Mouse (Mus musculus) hindbrain, embryonic 13.5 days (tissue): ENCODE results near the gene Ifit3b. TPM values are rescaled to one million over a fixed set of nuclear protein-coding genes. Genes with fewer than 3 reads are reported as not detected.
"Not testable (repeated sequence)": the region's sequence is repeated elsewhere in the genome, so short reads cannot be mapped to it uniquely, and the experiment has no call there.

Experiments
- ATAC-seq: fragments of 200-750 bp; cut with Nextera tagmentation; 2 replicates; pipeline ENCODE4 v1.8.0; 2017; ENCODE audit warnings: moderate TSS enrichment; ENCODE audit not compliant: low FRiP score
- H3K27ac ChIP-seq: fragments of 300-500 bp; sonication (generic); 2 replicates; pipeline ENCODE4 v1.5.1; 2015; ENCODE audit warnings: inconsistent platforms, mild to moderate bottlenecking, moderate library complexity
- H3K27me3 ChIP-seq: fragments of 300-500 bp; sonication (generic); 2 replicates; pipeline ENCODE4 v1.6.1; 2015; ENCODE audit warnings: mild to moderate bottlenecking, inconsistent platforms
- H3K36me3 ChIP-seq: fragments of 300-500 bp; sonication (generic); 2 replicates; pipeline ENCODE4 v1.6.1; 2015; ENCODE audit warnings: mild to moderate bottlenecking, inconsistent platforms
- H3K4me1 ChIP-seq: fragments of 300-500 bp; sonication (generic); replicated peaks from 2 replicates; pipeline ENCODE4 v1.6.1; 2015; ENCODE audit warnings: inconsistent platforms
- H3K4me2 ChIP-seq: fragments of 300-500 bp; sonication (generic); 2 replicates; pipeline ENCODE4 v1.6.1; 2015; ENCODE audit warnings: inconsistent platforms, mild to moderate bottlenecking, moderate library complexity
- H3K4me3 ChIP-seq: fragments of 300-500 bp; sonication (generic); 2 replicates; pipeline ENCODE4 v1.5.1; 2015; ENCODE audit warnings: mild to moderate bottlenecking, inconsistent platforms
- H3K9ac ChIP-seq: fragments of 300-500 bp; sonication (generic); 2 replicates; pipeline ENCODE4 v1.6.1; 2015; ENCODE audit warnings: mild to moderate bottlenecking, inconsistent platforms
- H3K9me3 ChIP-seq: fragments of 300-500 bp; sonication (generic); 2 replicates; pipeline ENCODE4 v1.6.1; 2016; ENCODE audit warnings: inconsistent platforms
- WGBS: fragments of 180-500 bp; shearing (Covaris S2); methylation state at CpG from one replicate; pipeline ENCODE4 v1.1.7; 2015; 5-methylcytosine and 5-hydroxymethylcytosine counted together
- polyA plus RNA-seq: library from polyadenylated mRNA; unstranded; fragments of >200 nt; fragmentation: Nextera tagmentation; extraction: Ambion mirVana; gene quantifications from 2 replicates; pipeline ENCODE4 v1.2.1, GENCODE M21; 2015

The Ifit3b gene
- polyA plus RNA-seq, result 0.14 and 0.27 TPM in 2 replicates

- H3K4me2 ChIP-seq, result not testable (repeated sequence)
- WGBS, result 54% methylated on average over 4 of the region's 4 CpGs
- peak; percentile 61 for ATAC-seq
Measured at GRCm38 (mm10) chr19:34607237-34608051, at the start of gene Ifit3b. Gene Ifit3b, plus strand, starts transcription at chr19:34607970.

GRCm38 (mm10) chr19:34562556-34562955, 45.2 kb upstream of the Ifit3b start:
- Histone ChIP-seq H3K4me2 (no peak overlapping the region), H3K4me1 (no peaks in the 10 kb centered on the region), H3K9ac (no peak overlapping the region), H3K27ac (no peak overlapping the region), H3K4me3 (no peak overlapping the region), H3K27me3 (no peaks in the 10 kb centered on the region), H3K36me3 (no peaks in the 10 kb centered on the region), H3K9me3 (no peaks in the 10 kb centered on the region)
- ATAC-seq, result no peak

More at GRCm38 (mm10) chr19:34607237-34608051, at the start of gene Ifit3b:
- H3K27ac ChIP-seq, H3K9me3 ChIP-seq, H3K4me3 ChIP-seq, H3K4me1 ChIP-seq, H3K27me3 ChIP-seq, H3K9ac ChIP-seq, H3K36me3 ChIP-seq: not testable (repeated sequence)

- H3K36me3 ChIP-seq, result no peaks in the 10 kb centered on the region
- 71% methylated on average over 1 of the region's 1 CpGs for WGBS
- no peak overlapping the region for H3K4me3 ChIP-seq
- no peak overlapping the region for H3K9ac ChIP-seq
- H3K9me3 ChIP-seq, result no peaks in the 10 kb centered on the region
- no peaks in the 10 kb centered on the region for H3K27me3 ChIP-seq
- H3K4me1 ChIP-seq, result 0 out of 2 replicates have a peak, but pooled peaks cover 6% of the 10 kb centered on the region
- H3K27ac ChIP-seq, result no peak overlapping the region
- ATAC-seq, result no peak
- H3K4me2 ChIP-seq, result no peak overlapping the region
Measured at GRCm38 (mm10) chr19:34566178-34566784, 41.5 kb upstream of the Ifit3b start.

DNA sequence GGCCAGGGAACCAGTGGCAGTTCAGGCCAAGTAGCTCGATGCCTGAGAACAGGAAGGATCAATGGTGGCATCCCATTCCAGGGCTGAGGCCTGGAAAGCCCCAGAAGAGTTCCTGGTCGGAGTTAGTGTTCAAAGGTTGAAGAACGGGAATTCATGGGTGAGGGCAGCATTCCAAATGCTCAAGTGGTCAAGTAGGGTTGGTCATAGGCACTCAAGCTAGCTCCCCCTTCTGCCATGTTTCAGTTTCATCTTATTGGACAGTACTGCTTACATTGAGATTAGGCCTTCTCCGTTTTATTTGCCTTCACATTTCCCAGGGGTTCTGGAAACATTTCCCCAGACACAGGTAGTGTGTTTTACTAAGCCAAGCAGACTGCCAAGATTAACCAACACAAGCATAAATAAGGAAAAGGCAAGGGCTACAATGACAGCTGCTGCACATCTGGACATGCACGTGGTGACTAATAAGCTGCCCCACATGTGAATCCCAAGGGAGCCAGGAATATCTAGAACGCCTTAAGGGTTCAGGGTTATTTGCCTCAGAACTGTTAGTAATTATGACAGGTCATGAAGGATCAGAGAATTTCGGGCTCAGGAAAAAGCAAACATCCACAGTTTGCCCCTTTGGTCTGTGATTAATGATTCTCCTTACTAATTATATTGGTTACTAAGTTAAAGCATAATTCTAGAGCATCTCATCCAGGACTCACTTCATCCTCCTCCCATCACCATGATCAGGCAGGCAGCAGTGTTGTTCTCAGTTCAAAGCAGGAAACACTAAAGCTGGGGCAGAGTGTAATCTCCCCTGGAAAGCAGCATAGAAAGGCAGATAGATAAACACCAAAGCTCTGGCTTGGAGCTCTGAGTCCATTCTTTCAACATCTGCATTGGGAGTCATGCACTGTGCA, 38.5 kb upstream of the Ifit3b start:
- ATAC-seq, result no peak
- WGBS, result 74% methylated on average over 7 of the region's 7 CpGs

GRCm38 (mm10) chr19:34569896-34570476, 37.8 kb upstream of the Ifit3b start:
- H3K27ac ChIP-seq, result no peak overlapping the region
- WGBS, result 70% methylated on average over 4 of the region's 4 CpGs
- no peak overlapping the region for H3K4me2 ChIP-seq
- 0 out of 2 replicates have a peak, but pooled peaks cover 6% of the 10 kb centered on the region for H3K4me1 ChIP-seq
- H3K27me3 ChIP-seq, result no peaks in the 10 kb centered on the region
- H3K9me3 ChIP-seq, result no peaks in the 10 kb centered on the region
- H3K4me3 ChIP-seq, result no peak overlapping the region
- ATAC-seq, result no peak
- H3K36me3 ChIP-seq, result no peaks in the 10 kb centered on the region
- no peak overlapping the region for H3K9ac ChIP-seq

More for the DNA sequence above, 38.5 kb upstream of the Ifit3b start:
- H3K9ac ChIP-seq, result no peak overlapping the region
- no peaks in the 10 kb centered on the region for H3K27me3 ChIP-seq
- no peak overlapping the region for H3K4me3 ChIP-seq
- H3K36me3 ChIP-seq, result no peaks in the 10 kb centered on the region
- H3K9me3 ChIP-seq, result no peaks in the 10 kb centered on the region
- H3K4me1 ChIP-seq, result 0 out of 2 replicates have a peak, but pooled peaks cover 6% of the 10 kb centered on the region
- no peak overlapping the region for H3K27ac ChIP-seq
- H3K4me2 ChIP-seq, result no peak overlapping the region

- 74% methylated on average over 1 of the region's 1 CpGs for WGBS
Measured at GRCm38 (mm10) chr19:34571080-34571479, 36.7 kb upstream of the Ifit3b start.

DNA sequence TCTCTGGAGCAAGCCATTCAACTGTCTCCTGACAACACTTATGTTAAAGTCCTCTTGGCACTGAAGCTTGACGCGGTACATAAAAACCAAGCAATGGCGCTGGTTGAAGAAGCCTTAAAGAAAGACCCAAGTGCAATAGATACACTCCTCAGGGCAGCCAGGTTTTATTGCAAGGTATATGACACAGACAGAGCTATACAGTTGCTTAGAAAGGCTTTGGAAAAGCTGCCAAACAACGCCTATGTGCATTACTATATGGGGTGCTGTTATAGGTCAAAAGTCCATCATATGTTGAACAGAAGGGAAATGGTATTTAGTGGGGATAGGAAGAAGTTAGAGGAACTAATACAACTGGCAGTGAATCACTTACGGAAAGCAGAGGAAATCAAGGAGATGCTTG, 34.1 kb upstream of the Ifit3b start:
- Histone ChIP-seq H3K36me3 (no peaks in the 10 kb centered on the region), H3K4me3 (no peak overlapping the region), H3K4me2 (no peak overlapping the region), H3K9me3 (no peaks in the 10 kb centered on the region), H3K4me1 (0 out of 2 replicates have a peak, but pooled peaks cover 6% of the 10 kb centered on the region), H3K27me3 (no peaks in the 10 kb centered on the region), H3K27ac (no peak overlapping the region), H3K9ac (no peak overlapping the region)
- no peak for ATAC-seq
- 93% methylated on average over 5 of the region's 5 CpGs for WGBS

More at GRCm38 (mm10) chr19:34571080-34571479, 36.7 kb upstream of the Ifit3b start:
- no peak overlapping the region for H3K27ac ChIP-seq
- no peaks in the 10 kb centered on the region for H3K9me3 ChIP-seq
- H3K4me3 ChIP-seq, result no peak overlapping the region
- ATAC-seq, result peak; percentile 74
- no peaks in the 10 kb centered on the region for H3K36me3 ChIP-seq
- 0 out of 2 replicates have a peak, but pooled peaks cover 6% of the 10 kb centered on the region for H3K4me1 ChIP-seq
- no peak overlapping the region for H3K9ac ChIP-seq
- H3K4me2 ChIP-seq, result no peak overlapping the region
- H3K27me3 ChIP-seq, result no peaks in the 10 kb centered on the region

DNA sequence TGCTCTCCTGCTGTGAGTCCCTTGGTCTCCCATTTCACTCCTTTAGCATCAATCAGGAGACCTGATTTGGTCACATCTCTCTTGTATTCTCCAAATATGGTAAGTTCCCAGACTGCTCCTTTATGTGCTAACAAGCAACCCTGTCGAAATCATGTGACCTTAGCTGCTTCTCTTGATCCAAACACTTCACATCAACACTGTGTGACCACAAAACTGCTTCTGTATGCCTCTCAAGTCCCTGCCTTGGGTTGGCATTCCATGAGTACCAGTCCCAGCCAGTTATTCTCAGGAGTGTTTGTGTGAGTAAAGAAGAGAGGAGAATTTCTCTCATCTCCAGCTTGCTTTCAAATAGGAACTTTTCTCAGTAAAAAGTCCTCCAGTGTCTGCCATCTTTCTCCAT, 30.6 kb upstream of the Ifit3b start:
- H3K9ac ChIP-seq, result no peak overlapping the region
- H3K27me3 ChIP-seq, result no peaks in the 10 kb centered on the region
- no peak overlapping the region for H3K4me3 ChIP-seq
- no peaks in the 10 kb centered on the region for H3K4me1 ChIP-seq
- H3K9me3 ChIP-seq, result no peaks in the 10 kb centered on the region
- H3K36me3 ChIP-seq, result no peaks in the 10 kb centered on the region
- 62% methylated on average over 1 of the region's 1 CpGs for WGBS
- no peak overlapping the region for H3K27ac ChIP-seq
- no peak for ATAC-seq
- no peak overlapping the region for H3K4me2 ChIP-seq

- H3K27me3 ChIP-seq, ATAC-seq, H3K9ac ChIP-seq, H3K36me3 ChIP-seq, H3K4me2 ChIP-seq, H3K27ac ChIP-seq, H3K9me3 ChIP-seq, H3K4me1 ChIP-seq, H3K4me3 ChIP-seq: not testable (repeated sequence)
- WGBS, result 91% methylated on average over 2 of the region's 2 CpGs
Measured at GRCm38 (mm10) chr19:34582696-34583095, 25.1 kb upstream of the Ifit3b start.

- H3K27me3 ChIP-seq, H3K4me3 ChIP-seq, H3K36me3 ChIP-seq, H3K9me3 ChIP-seq, ATAC-seq, H3K9ac ChIP-seq, H3K27ac ChIP-seq, H3K4me2 ChIP-seq, H3K4me1 ChIP-seq: not testable (repeated sequence)
- 69% methylated on average over 2 of the region's 2 CpGs for WGBS
Measured at GRCm38 (mm10) chr19:34583126-34583766, 24.5 kb upstream of the Ifit3b start, which contains the start of gene Ifit3. Gene Ifit3, plus strand, starts transcription at chr19:34583531.

DNA sequence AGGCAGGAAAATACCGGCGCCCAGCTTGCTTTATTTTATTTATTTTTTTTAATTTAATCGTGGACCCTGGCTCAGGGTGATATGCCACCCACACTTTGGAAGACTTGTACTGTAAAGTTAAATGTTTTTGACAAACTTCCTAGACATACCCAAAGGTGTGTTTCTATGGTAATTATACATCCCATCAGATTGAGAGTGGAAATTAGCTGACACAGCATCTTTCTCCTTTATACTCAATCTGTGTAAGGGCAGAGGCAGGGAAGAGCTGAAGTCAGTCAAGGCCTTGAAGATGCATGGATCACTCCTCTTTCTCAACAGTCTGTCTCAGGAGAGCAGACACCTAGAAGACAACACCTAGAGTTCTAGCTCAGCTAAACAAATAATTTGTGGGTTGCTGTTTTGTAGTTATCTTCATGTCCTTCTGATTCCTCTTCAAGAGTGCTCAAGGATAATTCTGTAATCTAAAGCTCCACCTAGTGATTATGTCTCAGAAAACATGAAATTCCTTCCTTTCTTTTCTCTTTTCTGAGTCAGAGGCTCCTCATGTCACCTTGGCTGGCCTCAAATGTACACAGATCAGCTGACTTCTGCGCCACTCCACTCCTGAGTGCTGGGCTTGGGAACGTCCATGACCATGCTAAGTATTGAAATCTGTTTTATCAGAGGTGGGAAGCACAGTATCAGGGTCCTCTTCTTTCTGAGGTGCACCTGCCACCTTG, 21.9 kb upstream of the Ifit3b start:
- WGBS, result 77% methylated on average over 5 of the region's 5 CpGs
- H3K4me2 ChIP-seq, H3K4me3 ChIP-seq, H3K27ac ChIP-seq, H3K36me3 ChIP-seq, H3K9me3 ChIP-seq, ATAC-seq, H3K27me3 ChIP-seq, H3K4me1 ChIP-seq, H3K9ac ChIP-seq: not testable (repeated sequence)
